Mouse (Mus musculus): ENCODE measurements around the gene Gm4858.
"Not testable (repeated sequence)": the region's sequence is repeated elsewhere in the genome, so short reads cannot be mapped to it uniquely, and the experiment has no call there.

Gene Gm4858

DNA sequence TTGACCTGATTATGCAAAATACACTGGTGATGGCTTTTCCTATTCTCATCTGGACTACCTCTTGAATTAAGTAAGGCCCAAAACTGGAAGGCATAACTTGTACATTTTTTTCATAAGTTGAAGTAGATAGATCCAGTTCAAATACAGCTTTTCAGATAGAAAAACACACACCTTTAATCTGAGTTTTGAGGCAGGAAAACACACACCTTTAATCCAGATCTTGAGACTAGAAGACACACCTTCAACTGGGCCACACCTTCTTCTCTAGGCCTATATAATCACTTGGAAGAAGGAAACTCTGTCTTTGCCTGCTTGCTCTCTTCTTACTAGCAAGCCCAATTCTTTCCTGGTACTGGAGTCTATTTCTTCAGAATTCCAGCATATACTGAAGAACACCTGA lies at the start of gene Gm4858:
Gene Gm4858 (plus strand): TSS at position 301 of the 400 bp plus-strand sequence.
- not testable (repeated sequence) for DNase-seq (ENCODE audit: low read depth, low spot score)

GRCm38 (mm10) chr3:93018960-93019359 lies 49.7 kb upstream of the Gm4858 start, which contains the start of gene Lce1m:
Gene Lce1m, minus strand, starts transcription at chr3:93019060.
- no peak for DNase-seq (ENCODE audit: low read depth, low spot score)

- DNase-seq (ENCODE audit: low read depth, low spot score) = no peak
Measured at GRCm38 (mm10) chr3:93021171-93021570, 47.5 kb upstream of the Gm4858 start.

DNA sequence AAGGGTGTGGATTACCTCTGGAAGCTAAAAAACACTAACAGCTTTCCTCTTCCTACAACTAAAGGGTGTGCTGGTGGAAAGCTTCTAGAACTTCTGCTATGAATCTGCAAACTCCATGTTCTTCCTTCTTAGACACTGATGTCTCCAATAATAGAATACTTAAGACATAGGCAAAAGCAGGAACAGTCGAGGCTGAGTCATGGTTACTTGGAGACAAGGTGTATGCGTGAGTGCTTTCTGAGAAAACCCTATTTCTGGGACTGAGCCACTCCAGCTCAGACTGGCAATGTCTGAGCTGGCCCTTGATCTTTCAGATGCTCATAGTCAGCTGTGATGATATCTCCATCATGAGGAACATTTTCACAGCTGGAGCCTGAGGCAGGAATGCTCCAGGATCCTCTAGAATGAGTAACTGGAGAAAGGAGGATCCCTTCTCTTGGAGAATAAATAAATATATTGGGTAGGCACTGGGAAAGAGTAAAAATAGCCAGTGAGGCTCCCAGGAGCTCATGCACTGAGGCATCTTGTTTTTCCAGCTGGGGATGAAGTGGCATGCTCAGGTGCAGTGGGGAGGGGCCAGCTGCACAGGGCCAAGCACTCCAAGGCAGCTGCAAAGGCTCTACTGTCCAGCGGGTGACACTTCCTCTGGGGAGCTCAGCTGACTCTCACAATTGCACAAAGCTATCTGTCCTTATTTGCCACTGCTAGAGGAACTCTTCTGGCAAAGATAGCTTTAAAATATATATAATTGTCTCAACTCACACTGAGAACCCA lies 45.0 kb upstream of the Gm4858 start:
- peak; percentile 47 for DNase-seq (ENCODE audit: low read depth, low spot score)

DNA sequence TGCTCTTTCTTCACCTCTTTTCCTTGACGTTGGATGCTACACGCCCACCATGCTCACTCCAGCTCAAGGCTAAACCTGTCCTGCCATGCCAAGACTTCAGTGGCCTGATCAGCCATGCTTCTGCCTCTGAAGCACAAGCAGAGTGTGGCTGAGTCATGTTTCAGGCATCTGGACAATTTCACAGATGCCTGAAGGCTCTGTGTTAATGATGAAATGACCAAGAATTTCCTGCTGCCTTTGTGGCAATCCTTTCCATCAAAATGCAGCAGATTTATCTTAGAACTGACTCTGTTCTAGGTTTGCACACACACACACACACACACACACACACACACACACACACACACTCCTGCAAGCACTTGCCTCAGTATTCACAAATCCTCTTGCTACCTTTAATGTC lies 43.1 kb upstream of the Gm4858 start:
- DNase-seq (ENCODE audit: low read depth, low spot score) = no peak

GRCm38 (mm10) chr3:93031450-93031849 lies 37.2 kb upstream of the Gm4858 start:
- peak; percentile 45 for DNase-seq (ENCODE audit: low read depth, low spot score)

DNA sequence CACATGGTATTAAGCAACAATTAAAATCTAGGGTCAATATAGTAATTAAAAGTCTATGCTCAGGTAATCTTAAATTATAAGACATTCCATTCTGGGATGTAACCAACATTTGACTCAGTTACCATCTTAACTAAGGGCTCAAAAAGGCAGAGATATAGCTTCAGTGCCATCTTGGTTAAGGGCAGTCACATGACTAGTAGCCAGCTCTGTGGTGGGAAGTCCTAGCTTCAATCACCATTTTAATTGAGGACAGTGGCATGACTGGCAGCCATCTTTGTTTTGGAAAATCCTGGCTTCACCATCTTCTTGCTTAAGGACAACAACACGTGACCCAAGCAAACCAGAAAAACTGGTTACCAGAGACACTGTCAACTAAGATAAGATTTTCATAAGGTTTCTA lies 18.4 kb upstream of the Gm4858 start:
- DNase-seq (ENCODE audit: low read depth, low spot score) = no peak

DNA sequence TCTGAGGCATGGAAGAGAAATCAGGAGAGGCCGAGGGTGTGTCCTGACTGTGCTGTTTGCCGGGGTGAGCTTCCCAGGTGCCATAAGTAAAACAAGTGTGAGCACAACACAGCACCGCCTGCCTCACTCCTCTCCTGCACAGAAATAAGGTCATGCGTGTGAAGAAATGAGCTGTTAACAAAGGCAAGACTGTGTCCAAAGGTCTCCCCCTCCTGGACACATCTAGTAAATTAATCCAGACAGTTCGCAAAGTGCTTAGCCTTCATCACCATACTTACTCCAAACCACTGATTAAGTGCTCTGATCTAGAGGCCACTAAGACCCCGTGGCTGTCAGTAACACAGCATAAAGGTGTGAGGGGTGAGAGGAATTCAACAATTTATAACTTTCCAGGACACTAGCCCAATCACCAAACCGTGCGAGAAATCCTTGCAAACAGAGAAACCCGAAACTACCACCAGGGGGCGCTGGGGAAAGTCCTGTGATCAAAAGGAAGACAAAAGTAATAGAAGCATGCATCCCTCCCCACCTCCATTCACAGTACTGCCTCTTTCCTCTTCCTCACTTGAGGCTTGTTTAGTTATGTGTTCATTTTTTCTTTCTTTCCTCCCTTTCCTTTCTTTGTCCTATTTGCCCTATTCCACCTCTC lies 15.7 kb upstream of the Gm4858 start:
- no peak for DNase-seq (ENCODE audit: low read depth, low spot score)

DNA sequence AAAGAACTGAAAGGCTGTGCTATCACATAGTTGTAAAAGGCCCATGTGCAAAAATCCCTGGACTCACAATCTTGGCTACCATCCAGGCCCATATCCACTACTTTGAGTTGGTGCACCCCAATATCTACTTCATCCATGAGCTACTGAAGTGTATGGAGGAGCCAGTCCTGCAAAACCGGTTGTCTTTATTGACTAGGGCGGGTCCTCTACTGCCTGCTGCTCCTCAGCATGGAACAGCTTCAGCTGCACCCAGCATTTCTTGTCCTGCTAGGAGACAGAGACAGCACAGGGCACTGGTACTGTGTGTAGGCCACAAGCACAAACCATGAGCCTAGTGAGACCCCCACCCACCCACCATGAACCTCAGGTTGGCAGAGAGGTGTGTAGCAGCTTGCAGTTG lies 18.0 kb downstream of the Gm4858 start:
- no peak for DNase-seq (ENCODE audit: low read depth, low spot score)

GRCm38 (mm10) chr3:93093581-93093980 lies 25.0 kb downstream of the Gm4858 start:
- DNase-seq (ENCODE audit: low read depth, low spot score) = not testable (repeated sequence)

DNA sequence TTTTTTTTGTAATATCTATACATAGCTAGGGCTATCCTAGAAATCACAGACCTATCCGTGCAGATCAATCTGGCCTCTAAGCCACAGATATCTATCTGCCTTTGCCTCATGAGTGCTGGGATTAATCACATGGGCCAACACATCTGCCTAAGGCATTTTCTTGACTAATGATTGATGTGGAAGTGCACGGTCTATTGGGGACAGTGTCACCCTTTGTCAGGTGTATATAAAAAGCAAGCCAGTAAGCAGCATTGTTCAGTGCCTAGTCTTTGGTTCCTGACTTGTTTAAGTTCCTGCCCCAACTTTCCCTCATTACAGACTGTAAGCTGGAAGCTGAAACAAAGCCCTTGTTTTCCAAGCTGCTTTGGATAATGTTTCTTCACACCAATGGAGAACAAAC lies 27.8 kb downstream of the Gm4858 start:
- no peak for DNase-seq (ENCODE audit: low read depth, low spot score)

GRCm38 (mm10) chr3:93111668-93112067 lies 43.0 kb downstream of the Gm4858 start:
- no peak for DNase-seq (ENCODE audit: low read depth, low spot score)

- peak; percentile 10 for DNase-seq (ENCODE audit: low read depth, low spot score)
Measured at GRCm38 (mm10) chr3:93114481-93114880, 45.9 kb downstream of the Gm4858 start.

DNA sequence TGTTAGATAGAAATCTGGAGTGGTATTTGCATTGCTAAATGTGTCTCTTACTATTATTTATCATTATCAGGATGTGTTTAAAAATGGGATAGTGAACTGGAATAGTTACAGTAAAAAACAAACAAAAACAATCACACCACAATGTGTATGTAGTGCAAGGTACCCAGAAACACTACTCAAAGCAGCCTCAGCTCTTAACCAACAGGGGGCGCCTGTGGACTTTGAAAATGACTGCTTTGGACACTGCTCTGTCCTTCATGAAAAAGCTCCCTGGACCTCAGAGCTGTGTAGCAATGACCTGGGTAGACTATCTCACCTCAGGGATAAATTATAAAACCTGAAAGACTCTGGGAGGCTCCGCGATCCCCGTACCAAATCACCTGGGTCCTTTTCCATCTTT lies 50.5 kb downstream of the Gm4858 start:
- DNase-seq (ENCODE audit: low read depth, low spot score) = no peak
